Comparison of ENCODE assay signal across 8 mouse cellular contexts in genomic region chrX:51076744-51077143, GRCm38 (mm10). TPM values are rescaled to one million over a fixed set of nuclear protein-coding genes. Genes with fewer than 3 reads are reported as not detected.
DNase-seq lines count a peak whose midpoint lies in the region; ATAC-seq and TF ChIP-seq lines count a peak whose summit lies in the region.
"Had no signal": no experiment of that assay in that cellular context is flagged by ENCODE, and none has a peak within 500 bp of the region (broad histone marks: within the 10 kb centered on the region; RNA-seq: fewer than 3 reads in every experiment).

No protein-coding gene starts in this region.

- no peak for ATAC-seq in intestine, postnatal 0 days
- ATAC-seq in intestine, embryonic 15.5 days: no peak
- no peak for ATAC-seq in intestine, embryonic 16.5 days

- 40% methylated on average over 3 of the region's 3 CpGs for WGBS in intestine, postnatal 0 days
- 40% methylated on average over 3 of the region's 3 CpGs for WGBS in intestine, embryonic 15.5 days
- 39% methylated on average over 3 of the region's 3 CpGs for WGBS in intestine, embryonic 16.5 days

- H3K4me3 ChIP-seq in intestine, postnatal 0 days (ENCODE audit: low read depth, low read length): no peak overlapping the region
- no peak overlapping the region for H3K4me3 ChIP-seq in intestine, embryonic 15.5 days (replicated peaks)
- no peak overlapping the region for H3K4me3 ChIP-seq in intestine, embryonic 16.5 days (ENCODE audit: low read length)
- H3K4me3 ChIP-seq: stomach, embryonic 15.5 days had no signal

- peak; percentile 27 for DNase-seq in urinary bladder, postnatal 25 days (ENCODE audit: low spot score)
- DNase-seq in urinary bladder, postnatal 4 days (ENCODE audit: low spot score in 2 of 2): no peak
- peak; percentile 48 to 49 for DNase-seq in cerebellum, postnatal 10 days
- peak; percentile 7 to 32 for DNase-seq in lung, adult 18-20 months

- H3K27ac ChIP-seq in intestine, postnatal 0 days (ENCODE audit: low read depth, low read length): no peak overlapping the region
- H3K27ac ChIP-seq in intestine, embryonic 15.5 days: no peak overlapping the region
- H3K27ac ChIP-seq in intestine, embryonic 16.5 days (ENCODE audit: low read length): no peak overlapping the region
- H3K27ac ChIP-seq: stomach, embryonic 15.5 days had no signal

- H3K9ac ChIP-seq in intestine, postnatal 0 days (ENCODE audit: low read depth, low read length): no peak overlapping the region
- no peak overlapping the region for H3K9ac ChIP-seq in intestine, embryonic 15.5 days
- H3K9ac ChIP-seq in intestine, embryonic 16.5 days (ENCODE audit: low read depth, low read length): no peak overlapping the region
- H3K9ac ChIP-seq: stomach, embryonic 15.5 days had no signal

- no peaks in the 10 kb centered on the region for H3K36me3 ChIP-seq in intestine, postnatal 0 days (ENCODE audit: control insufficient read depth, insufficient read depth)
- H3K36me3 ChIP-seq in intestine, embryonic 15.5 days: no peaks in the 10 kb centered on the region
- H3K36me3 ChIP-seq in intestine, embryonic 16.5 days (ENCODE audit: control insufficient read depth, insufficient read depth, low read length): no peaks in the 10 kb centered on the region
- H3K36me3 ChIP-seq: stomach, embryonic 15.5 days had no signal

- no peak overlapping the region for H3K4me2 ChIP-seq in intestine, postnatal 0 days (replicated peaks; ENCODE audit: low read depth)
- no peak overlapping the region for H3K4me2 ChIP-seq in intestine, embryonic 15.5 days (replicated peaks)
- H3K4me2 ChIP-seq in intestine, embryonic 16.5 days (ENCODE audit: low read depth, low read length): no peak overlapping the region
- H3K4me2 ChIP-seq: stomach, embryonic 15.5 days had no signal

- no peaks in the 10 kb centered on the region for H3K27me3 ChIP-seq in intestine, postnatal 0 days (replicated peaks; ENCODE audit: control insufficient read depth, insufficient read depth, low read length)
- H3K27me3 ChIP-seq in intestine, embryonic 15.5 days (replicated peaks): no peaks in the 10 kb centered on the region
- no peaks in the 10 kb centered on the region for H3K27me3 ChIP-seq in intestine, embryonic 16.5 days (replicated peaks; ENCODE audit: control insufficient read depth, insufficient read depth, low read length)
- H3K27me3 ChIP-seq: stomach, embryonic 15.5 days had no signal

- peak; percentile 68 for TF ChIP-seq CTCF in intestine, postnatal 0 days (IDR thresholded peaks at IDR 0.05; ENCODE audit: low read depth)

- H3K4me1 ChIP-seq in intestine, postnatal 0 days (replicated peaks; ENCODE audit: control insufficient read depth, insufficient read depth, low read length): no peaks in the 10 kb centered on the region
- H3K4me1 ChIP-seq in intestine, embryonic 15.5 days (replicated peaks): no peaks in the 10 kb centered on the region
- no peaks in the 10 kb centered on the region for H3K4me1 ChIP-seq in intestine, embryonic 16.5 days (ENCODE audit: control insufficient read depth, insufficient read depth, low read length)
- H3K4me1 ChIP-seq: stomach, embryonic 15.5 days had no signal

- H3K9me3 ChIP-seq in intestine, postnatal 0 days (ENCODE audit: control insufficient read depth): no peaks in the 10 kb centered on the region
- H3K9me3 ChIP-seq in intestine, embryonic 15.5 days: no peaks in the 10 kb centered on the region
- no peaks in the 10 kb centered on the region for H3K9me3 ChIP-seq in intestine, embryonic 16.5 days (ENCODE audit: control insufficient read depth, low read length)
- H3K9me3 ChIP-seq: stomach, embryonic 15.5 days had no signal

RNA-seq across cellular contexts. Expression of gene Rap2c, which starts 58.9 kb away (rescaled TPM):
- 18.4 and 20.4 TPM in 2 replicates for polyA plus RNA-seq in intestine, postnatal 0 days (2015; fragmentation: Nextera tagmentation; extraction: Ambion mirVana)
- 17.3 and 20.7 TPM in 2 replicates for polyA plus RNA-seq in intestine, embryonic 15.5 days (2015; fragmentation: Nextera tagmentation; extraction: Ambion mirVana)
- 15.5 and 17.3 TPM in 2 replicates for polyA plus RNA-seq in intestine, embryonic 16.5 days (2015; fragmentation: Nextera tagmentation; extraction: Ambion mirVana)

Comparison
In these comparisons a context has a peak if more than half of its experiments do, and no peak if none do; other contexts are left out.
1. DNase-seq: peak in urinary bladder, postnatal 25 days (single experiment), cerebellum, postnatal 10 days (2 of 2) and lung, adult 18-20 months (2 of 2); none in urinary bladder, postnatal 4 days (0 of 2).